Mouse (Mus musculus): ENCODE results near the gene Lpxn. TPM values are rescaled to one million over a fixed set of nuclear protein-coding genes. Genes with fewer than 3 reads are reported as not detected.

Lpxn gene
- polyA plus RNA-seq, 1 experiment from 2014 or later: 1.6 TPM

Other genes starting within 250 kb of the Lpxn start
- gene Gm4952, start 196.2 kb upstream of the Lpxn start, polyA plus RNA-seq (2014; fragmentation: Nextera tagmentation; extraction: Ambion mirVana): 0.09 TPM in 2 replicates
- gene Glyat, start 162.9 kb upstream of the Lpxn start, polyA plus RNA-seq (2014; fragmentation: Nextera tagmentation; extraction: Ambion mirVana): 4.3 and 4.4 TPM in 2 replicates
- gene Olfr1442, start 125.8 kb upstream of the Lpxn start, polyA plus RNA-seq (2014; fragmentation: Nextera tagmentation; extraction: Ambion mirVana): not detected in 2 replicates
- gene Olfr1443, start 118.1 kb upstream of the Lpxn start, polyA plus RNA-seq (2014; fragmentation: Nextera tagmentation; extraction: Ambion mirVana): not detected in 2 replicates
- gene Keg1, start 100.4 kb upstream of the Lpxn start, polyA plus RNA-seq (2014; fragmentation: Nextera tagmentation; extraction: Ambion mirVana): 19.3 and 29.0 TPM in 2 replicates
- 0.37 and 2.3 TPM in 2 replicates for gene Cntf, start 30.6 kb upstream of the Lpxn start, polyA plus RNA-seq (2014; fragmentation: Nextera tagmentation; extraction: Ambion mirVana)
- gene Zfp91, start 67 bp upstream of the Lpxn start, polyA plus RNA-seq (2014; fragmentation: Nextera tagmentation; extraction: Ambion mirVana): 14.6 and 18.1 TPM in 2 replicates
- not detected in 2 replicates for gene Gm5244, start 50.5 kb downstream of the Lpxn start, polyA plus RNA-seq (2014; fragmentation: Nextera tagmentation; extraction: Ambion mirVana)
- gene Olfr1444, start 61.1 kb downstream of the Lpxn start, polyA plus RNA-seq (2014; fragmentation: Nextera tagmentation; extraction: Ambion mirVana): not detected in 2 replicates
- gene Olfr1445, start 87.7 kb downstream of the Lpxn start, polyA plus RNA-seq (2014; fragmentation: Nextera tagmentation; extraction: Ambion mirVana): not detected in 2 replicates
- gene Olfr1446, start 97.3 kb downstream of the Lpxn start, polyA plus RNA-seq (2014; fragmentation: Nextera tagmentation; extraction: Ambion mirVana): not detected in 2 replicates
- not detected in 2 replicates for gene Olfr1447, start 107.5 kb downstream of the Lpxn start, polyA plus RNA-seq (2014; fragmentation: Nextera tagmentation; extraction: Ambion mirVana)
- not detected in 2 replicates for gene Olfr1448, start 128.2 kb downstream of the Lpxn start, polyA plus RNA-seq (2014; fragmentation: Nextera tagmentation; extraction: Ambion mirVana)
- not detected in 2 replicates for gene Olfr1449, start 134.6 kb downstream of the Lpxn start, polyA plus RNA-seq (2014; fragmentation: Nextera tagmentation; extraction: Ambion mirVana)
- not detected in 2 replicates for gene Olfr1450, start 154.1 kb downstream of the Lpxn start, polyA plus RNA-seq (2014; fragmentation: Nextera tagmentation; extraction: Ambion mirVana)
- gene Olfr1451, start 198.8 kb downstream of the Lpxn start, polyA plus RNA-seq (2014; fragmentation: Nextera tagmentation; extraction: Ambion mirVana): not detected in 2 replicates
- gene Olfr1453, start 232.1 kb downstream of the Lpxn start, polyA plus RNA-seq (2014; fragmentation: Nextera tagmentation; extraction: Ambion mirVana): not detected in 2 replicates